Mouse (Mus musculus) cerebellum, adult 11 months (tissue): ENCODE data around the gene Gm13287.
"Not testable (repeated sequence)": the region's sequence is repeated elsewhere in the genome, so short reads cannot be mapped to it uniquely, and the experiment has no call there.

Source experiments
- DNase-seq: peaks from one replicate; pipeline ENCODE4 v3.0.0; 2022

Gm13287 gene

GRCm38 (mm10) chr4:88802954-88803353 lies at the start of gene Gm13287:
TSS of gene Gm13287 (plus strand) at chr4:88803254.
- DNase-seq: not testable (repeated sequence)

DNA sequence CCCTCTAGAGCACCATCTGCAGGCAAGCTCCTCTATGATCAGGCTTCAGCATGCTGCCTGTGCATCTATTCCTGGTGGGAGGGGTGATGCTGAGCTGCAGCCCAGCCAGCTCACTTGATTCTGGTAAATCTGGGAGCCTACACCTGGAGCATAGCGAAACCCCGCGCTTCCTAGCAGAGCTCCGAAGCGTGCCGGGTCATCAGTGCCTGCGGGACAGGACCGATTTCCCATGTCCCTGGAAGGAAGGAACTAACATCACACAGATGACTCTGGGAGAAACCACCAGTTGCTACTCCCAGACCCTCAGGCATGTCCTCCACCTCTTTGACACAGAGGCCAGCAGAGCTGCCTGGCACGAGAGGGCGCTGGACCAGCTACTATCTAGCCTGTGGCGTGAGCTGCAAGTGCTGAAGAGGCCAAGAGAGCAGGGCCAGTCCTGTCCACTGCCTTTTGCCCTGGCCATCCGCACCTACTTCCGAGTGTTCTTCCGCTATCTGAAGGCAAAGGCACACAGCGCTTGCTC lies 48.2 kb upstream of the Gm13287 start, which contains the start of gene Gm13271:
Gene Gm13271, plus strand, starts transcription at position 51 of the 523 bp plus-strand sequence.
- DNase-seq: peak; percentile 82

GRCm38 (mm10) chr4:88756581-88757513 lies 46.2 kb upstream of the Gm13287 start:
- not testable (repeated sequence) for DNase-seq

GRCm38 (mm10) chr4:88757628-88758031 lies 45.4 kb upstream of the Gm13287 start:
- peak; percentile 93 for DNase-seq

- peak; percentile 33 for DNase-seq
These were observed 44.3 kb upstream of the Gm13287 start for GRCm38 (mm10) chr4:88758751-88759150.

- peak; percentile 60 for DNase-seq
These were observed 43.3 kb upstream of the Gm13287 start, which contains the start of gene Gm13283 for GRCm38 (mm10) chr4:88759610-88760268. TSS of gene Gm13283 (plus strand) at chr4:88760119.

GRCm38 (mm10) chr4:88760431-88760830 lies 42.6 kb upstream of the Gm13287 start:
- DNase-seq: peak; percentile 66

GRCm38 (mm10) chr4:88761776-88762175 lies 41.3 kb upstream of the Gm13287 start:
- DNase-seq: peak; percentile 78

GRCm38 (mm10) chr4:88762341-88762740 lies 40.7 kb upstream of the Gm13287 start:
- DNase-seq: not testable (repeated sequence)

DNA sequence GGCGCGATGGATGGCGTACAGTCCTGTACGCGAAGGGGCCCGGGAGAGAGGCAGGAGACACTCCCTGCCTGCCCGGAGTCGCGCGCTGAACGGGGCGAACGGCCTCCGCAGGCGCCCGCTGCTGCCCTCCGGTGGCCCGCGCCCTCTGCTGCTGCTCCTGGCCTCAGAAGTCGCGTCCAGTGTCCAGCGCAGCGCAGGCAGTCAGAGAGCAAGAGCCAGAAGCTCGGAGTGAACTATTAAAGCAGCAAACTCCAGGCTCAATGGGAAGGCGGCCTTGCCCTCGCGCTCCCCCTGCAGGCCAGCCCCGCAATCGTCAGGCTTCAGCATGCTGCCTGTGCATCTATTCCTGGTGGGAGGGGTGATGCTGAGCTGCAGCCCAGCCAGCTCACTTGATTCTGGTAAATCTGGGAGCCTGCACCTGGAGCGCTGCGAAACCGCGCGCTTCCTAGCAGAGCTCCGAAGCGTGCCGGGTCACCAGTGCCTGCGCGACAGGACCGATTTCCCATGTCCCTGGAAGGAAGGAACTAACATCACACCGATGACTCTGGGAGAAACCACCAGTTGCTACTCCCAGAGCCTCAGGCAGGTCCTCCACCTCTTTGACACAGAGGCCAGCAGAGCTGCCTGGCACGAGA lies 39.6 kb upstream of the Gm13287 start:
- DNase-seq: peak; percentile 42

DNA sequence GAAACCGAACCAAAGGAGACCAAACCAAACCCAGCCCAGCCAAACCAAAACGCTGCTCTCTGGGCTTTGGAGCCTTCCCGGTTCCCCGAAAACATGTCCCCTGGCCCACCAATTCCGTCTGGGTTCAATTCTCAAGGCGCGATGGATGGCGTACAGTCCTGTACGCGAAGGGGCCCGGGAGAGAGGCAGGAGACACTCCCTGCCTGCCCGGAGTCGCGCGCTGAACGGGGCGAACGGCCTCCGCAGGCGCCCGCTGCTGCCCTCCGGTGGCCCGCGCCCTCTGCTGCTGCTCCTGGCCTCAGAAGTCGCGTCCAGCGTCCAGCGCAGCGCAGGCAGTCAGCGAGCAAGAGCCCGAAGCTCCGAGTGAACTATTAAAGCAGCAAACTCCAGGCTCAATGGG lies 29.5 kb upstream of the Gm13287 start, which contains the start of gene Gm13290:
Gene Gm13290, plus strand, starts transcription at position 301 of the 400 bp plus-strand sequence.
- DNase-seq: not testable (repeated sequence)

DNA sequence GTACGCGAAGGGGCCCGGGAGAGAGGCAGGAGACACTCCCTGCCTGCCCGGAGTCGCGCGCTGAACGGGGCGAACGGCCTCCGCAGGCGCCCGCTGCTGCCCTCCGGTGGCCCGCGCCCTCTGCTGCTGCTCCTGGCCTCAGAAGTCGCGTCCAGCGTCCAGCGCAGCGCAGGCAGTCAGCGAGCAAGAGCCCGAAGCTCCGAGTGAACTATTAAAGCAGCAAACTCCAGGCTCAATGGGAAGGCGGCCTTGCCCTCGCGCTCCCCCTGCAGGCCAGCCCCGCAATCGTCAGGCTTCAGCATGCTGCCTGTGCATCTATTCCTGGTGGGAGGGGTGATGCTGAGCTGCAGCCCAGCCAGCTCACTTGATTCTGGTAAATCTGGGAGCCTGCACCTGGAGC lies 26.4 kb upstream of the Gm13287 start, which contains the start of gene Gm13289:
Gene Gm13289, plus strand, starts transcription at position 301 of the 400 bp plus-strand sequence.
- not testable (repeated sequence) for DNase-seq

GRCm38 (mm10) chr4:88779550-88779949 lies 23.5 kb upstream of the Gm13287 start, which contains the start of gene Gm13272:
TSS of gene Gm13272 (plus strand) at chr4:88779850.
- DNase-seq: not testable (repeated sequence)

- not testable (repeated sequence) for DNase-seq
These were observed 22.7 kb upstream of the Gm13287 start for GRCm38 (mm10) chr4:88780320-88780719.

DNA sequence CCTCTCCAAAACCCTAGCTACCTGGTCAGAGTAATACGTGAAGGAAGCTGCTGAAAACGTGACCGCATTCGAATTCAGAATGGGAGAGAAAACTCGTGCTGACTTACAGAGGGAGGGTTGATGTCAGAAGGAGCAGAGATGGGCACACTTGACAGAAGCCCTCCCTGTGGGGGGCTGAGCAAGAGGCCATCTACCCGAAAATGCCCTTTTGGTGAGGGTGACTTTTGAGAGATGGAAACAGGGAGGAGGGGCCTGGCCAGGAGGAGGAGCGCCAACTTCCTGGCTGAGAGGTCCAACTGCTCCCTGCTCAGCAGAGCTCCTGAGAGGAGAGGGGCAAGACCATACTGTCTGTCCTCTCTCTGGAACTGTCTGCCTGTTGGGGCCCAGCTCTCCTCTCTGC lies 21.2 kb upstream of the Gm13287 start, which contains the start of gene Ifnz:
Gene Ifnz, plus strand, starts transcription at position 301 of the 400 bp plus-strand sequence.
- DNase-seq: not testable (repeated sequence)

DNA sequence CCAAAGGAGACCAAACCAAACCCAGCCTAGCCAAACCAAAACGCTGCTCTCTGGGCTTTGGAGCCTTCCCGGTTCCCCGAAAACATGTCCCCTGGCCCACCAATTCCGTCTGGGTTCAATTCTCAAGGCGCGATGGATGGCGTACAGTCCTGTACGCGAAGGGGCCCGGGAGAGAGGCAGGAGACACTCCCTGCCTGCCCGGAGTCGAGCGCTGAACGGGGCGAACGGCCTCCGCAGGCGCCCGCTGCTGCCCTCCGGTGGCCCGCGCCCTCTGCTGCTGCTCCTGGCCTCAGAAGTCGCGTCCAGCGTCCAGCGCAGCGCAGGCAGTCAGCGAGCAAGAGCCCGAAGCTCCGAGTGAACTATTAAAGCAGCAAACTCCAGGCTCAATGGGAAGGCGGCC lies 20.7 kb upstream of the Gm13287 start:
- not testable (repeated sequence) for DNase-seq

DNA sequence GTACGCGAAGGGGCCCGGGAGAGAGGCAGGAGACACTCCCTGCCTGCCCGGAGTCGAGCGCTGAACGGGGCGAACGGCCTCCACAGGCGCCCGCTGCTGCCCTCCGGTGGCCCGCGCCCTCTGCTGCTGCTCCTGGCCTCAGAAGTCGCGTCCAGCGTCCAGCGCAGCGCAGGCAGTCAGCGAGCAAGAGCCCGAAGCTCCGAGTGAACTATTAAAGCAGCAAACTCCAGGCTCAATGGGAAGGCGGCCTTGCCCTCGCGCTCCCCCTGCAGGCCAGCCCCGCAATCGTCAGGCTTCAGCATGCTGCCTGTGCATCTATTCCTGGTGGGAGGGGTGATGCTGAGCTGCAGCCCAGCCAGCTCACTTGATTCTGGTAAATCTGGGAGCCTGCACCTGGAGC lies 17.6 kb upstream of the Gm13287 start, which contains the start of gene Gm13276:
Gene Gm13276, plus strand, starts transcription at position 301 of the 400 bp plus-strand sequence.
- DNase-seq: not testable (repeated sequence)

DNA sequence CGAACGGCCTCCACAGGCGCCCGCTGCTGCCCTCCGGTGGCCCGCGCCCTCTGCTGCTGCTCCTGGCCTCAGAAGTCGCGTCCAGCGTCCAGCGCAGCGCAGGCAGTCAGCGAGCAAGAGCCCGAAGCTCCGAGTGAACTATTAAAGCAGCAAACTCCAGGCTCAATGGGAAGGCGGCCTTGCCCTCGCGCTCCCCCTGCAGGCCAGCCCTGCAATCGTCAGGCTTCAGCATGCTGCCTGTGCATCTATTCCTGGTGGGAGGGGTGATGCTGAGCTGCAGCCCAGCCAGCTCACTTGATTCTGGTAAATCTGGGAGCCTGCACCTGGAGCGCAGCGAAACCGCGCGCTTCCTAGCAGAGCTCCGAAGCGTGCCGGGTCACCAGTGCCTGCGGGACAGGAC lies 14.7 kb upstream of the Gm13287 start, which contains the start of gene Gm13277:
Gene Gm13277, plus strand, starts transcription at position 231 of the 400 bp plus-strand sequence.
- peak; percentile 61 for DNase-seq

- DNase-seq: not testable (repeated sequence)
These were observed 11.8 kb upstream of the Gm13287 start, which contains the start of gene Gm13278 for GRCm38 (mm10) chr4:88791250-88791649. TSS of gene Gm13278 (plus strand) at chr4:88791550.

DNA sequence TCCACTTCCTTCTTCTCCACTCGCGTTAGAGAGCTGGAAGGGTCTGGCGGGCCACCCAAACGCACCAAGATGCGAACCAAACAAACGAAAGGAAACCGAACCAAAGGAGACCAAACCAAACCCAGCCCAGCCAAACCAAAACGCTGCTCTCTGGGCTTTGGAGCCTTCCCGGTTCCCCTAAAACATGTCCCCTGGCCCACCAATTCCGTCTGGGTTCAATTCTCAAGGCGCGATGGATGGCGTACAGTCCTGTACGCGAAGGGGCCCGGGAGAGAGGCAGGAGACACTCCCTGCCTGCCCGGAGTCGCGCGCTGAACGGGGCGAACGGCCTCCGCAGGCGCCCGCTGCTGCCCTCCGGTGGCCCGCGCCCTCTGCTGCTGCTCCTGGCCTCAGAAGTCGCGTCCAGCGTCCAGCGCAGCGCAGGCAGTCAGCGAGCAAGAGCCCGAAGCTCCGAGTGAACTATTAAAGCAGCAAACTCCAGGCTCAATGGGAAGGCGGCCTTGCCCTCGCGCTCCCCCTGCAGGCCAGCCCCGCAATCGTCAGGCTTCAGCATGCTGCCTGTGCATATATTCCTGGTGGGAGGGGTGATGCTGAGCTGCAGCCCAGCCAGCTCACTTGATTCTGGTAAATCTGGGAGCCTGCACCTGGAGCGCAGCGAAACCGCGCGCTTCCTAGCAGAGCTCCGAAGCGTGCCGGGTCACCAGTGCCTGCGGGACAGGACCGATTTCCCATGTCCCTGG lies 8.9 kb upstream of the Gm13287 start, which contains the start of gene Gm13275:
Gene Gm13275, plus strand, starts transcription at position 552 of the 740 bp plus-strand sequence.
- DNase-seq: peak; percentile 73

DNA sequence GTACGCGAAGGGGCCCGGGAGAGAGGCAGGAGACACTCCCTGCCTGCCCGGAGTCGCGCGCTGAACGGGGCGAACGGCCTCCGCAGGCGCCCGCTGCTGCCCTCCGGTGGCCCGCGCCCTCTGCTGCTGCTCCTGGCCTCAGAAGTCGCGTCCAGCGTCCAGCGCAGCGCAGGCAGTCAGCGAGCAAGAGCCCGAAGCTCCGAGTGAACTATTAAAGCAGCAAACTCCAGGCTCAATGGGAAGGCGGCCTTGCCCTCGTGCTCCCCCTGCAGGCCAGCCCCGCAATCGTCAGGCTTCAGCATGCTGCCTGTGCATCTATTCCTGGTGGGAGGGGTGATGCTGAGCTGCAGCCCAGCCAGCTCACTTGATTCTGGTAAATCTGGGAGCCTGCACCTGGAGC lies 6.0 kb upstream of the Gm13287 start, which contains the start of gene Gm13279:
Gene Gm13279, plus strand, starts transcription at position 301 of the 400 bp plus-strand sequence.
- not testable (repeated sequence) for DNase-seq
